Mouse (Mus musculus): ENCODE results near the gene Plekha4. TPM values are rescaled to one million over a fixed set of nuclear protein-coding genes. Genes with fewer than 3 reads are reported as not detected.
A peak's percentile ranks its signal among the peaks of the same experiment; 100 is the strongest.
"Not testable (repeated sequence)": the region's sequence is repeated elsewhere in the genome, so short reads cannot be mapped to it uniquely, and the experiment has no call there.

The Plekha4 gene
- total and polyA plus RNA-seq, 3 experiments, result 2.9 to 6.7 (median 3.2) TPM

GRCm38 (mm10) chr7:45526474-45527120, 467 bp downstream of the Plekha4 start:
- no peaks in the 10 kb centered on the region for H3K79me2 ChIP-seq (replicated peaks; ENCODE audit: control insufficient read depth, insufficient read depth, low read length)
- H3K36me3 ChIP-seq (ENCODE audit: control insufficient read depth, insufficient read depth, low read length), result peaks cover 9% of the 10 kb centered on the region
- TF ChIP-seq POLR2A (IDR thresholded peaks at IDR 0.05; ENCODE audit: insufficient read depth, low read depth, low read length), result no peak
- TF ChIP-seq CTCF (IDR thresholded peaks at IDR 0.05), result peak; percentile 72
- peak overlapping the region; percentile 99 for H3K27ac ChIP-seq
- H3K4me3 ChIP-seq, result peak overlapping the region; percentile 88
- H3K9ac ChIP-seq (ENCODE audit: low read depth, low read length), result peak overlapping the region; percentile 21
- no peaks in the 10 kb centered on the region for H3K27me3 ChIP-seq (ENCODE audit: control insufficient read depth, insufficient read depth, low read length)
- 21% methylated on average over 7 of the region's 7 CpGs for WGBS
- no peak for DNase-seq
- peaks cover 13% of the 10 kb centered on the region for H3K4me1 ChIP-seq (ENCODE audit: control insufficient read depth, insufficient read depth, low read length)
- intact Hi-C loops (cut with DNase I), result loop anchor here (5.0 kb wide), 1 partner anchor 176 kb away; no protein-coding TSS in a partner anchor

DNA sequence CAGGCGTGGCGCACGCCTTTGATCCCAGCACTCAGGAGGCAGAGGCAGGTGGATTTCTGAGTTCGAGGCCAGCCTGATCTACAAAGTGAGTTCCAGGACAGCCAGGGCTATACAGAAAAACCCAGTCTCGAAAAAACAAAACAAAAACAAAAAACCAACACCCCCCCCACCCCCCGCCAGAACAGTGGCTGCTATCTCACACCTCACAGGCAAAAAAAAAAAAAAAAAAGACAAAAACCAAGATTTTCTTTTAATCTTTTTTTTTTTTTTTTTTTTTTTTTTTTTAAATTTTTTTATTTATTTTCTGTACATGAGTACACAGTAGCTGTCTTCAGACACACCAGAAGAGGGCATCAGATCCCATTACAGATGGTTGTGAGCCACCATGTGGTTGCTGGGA, 1.0 kb downstream of the Plekha4 start:
- peaks cover 11% of the 10 kb centered on the region for H3K4me1 ChIP-seq (ENCODE audit: control insufficient read depth, insufficient read depth, low read length)
- H3K27ac ChIP-seq; H3K4me3 ChIP-seq; H3K27me3 ChIP-seq (ENCODE audit: control insufficient read depth, insufficient read depth, low read length); DNase-seq; H3K36me3 ChIP-seq (ENCODE audit: control insufficient read depth, insufficient read depth, low read length); H3K9ac ChIP-seq (ENCODE audit: low read depth, low read length); H3K79me2 ChIP-seq (replicated peaks; ENCODE audit: control insufficient read depth, insufficient read depth, low read length): not testable (repeated sequence)
- WGBS, result 85% methylated on average over 6 of the region's 6 CpGs
- intact Hi-C loops (cut with DNase I), result loop anchor here (5.0 kb wide), 1 partner anchor 175 kb away; no protein-coding TSS in a partner anchor

DNA sequence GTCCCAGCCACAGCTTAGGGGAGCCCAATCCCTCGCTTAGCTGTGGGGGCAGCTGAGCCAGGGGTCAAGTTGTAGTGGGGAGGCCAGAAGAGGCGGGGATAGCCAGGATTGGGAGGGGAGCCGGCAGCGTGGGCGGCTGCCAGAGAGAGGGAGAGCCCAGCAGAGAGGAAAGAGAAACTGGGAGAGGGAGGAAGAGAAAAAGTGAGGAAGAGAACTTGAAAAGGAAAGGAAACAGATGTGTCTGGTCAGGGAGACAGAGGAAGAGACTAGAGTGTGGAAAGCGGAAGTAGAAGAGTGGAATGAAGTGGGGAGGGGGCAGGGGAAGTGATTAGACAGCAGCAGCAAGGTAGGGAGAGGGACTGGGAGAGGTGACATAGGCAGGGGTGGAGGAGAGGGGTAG, 3.3 kb downstream of the Plekha4 start:
- TF ChIP-seq CTCF (IDR thresholded peaks at IDR 0.05), result no peak
- TF ChIP-seq EP300 (IDR thresholded peaks at IDR 0.05; ENCODE audit: insufficient read depth, low read depth, low read length), result no peak
- TF ChIP-seq POLR2A (IDR thresholded peaks at IDR 0.05; ENCODE audit: insufficient read depth, low read depth, low read length), result no peak
- no peak overlapping the region for H3K4me3 ChIP-seq
- H3K4me1 ChIP-seq (ENCODE audit: control insufficient read depth, insufficient read depth, low read length), result peaks cover under 1% of the 10 kb centered on the region; the same call in 1 of the 2 replicates
- 16% methylated on average over 6 of the region's 6 CpGs for WGBS
- intact Hi-C loops (cut with DNase I), result loop anchor here (5.0 kb wide), 1 partner anchor 173 kb away; no protein-coding TSS in a partner anchor
- H3K79me2 ChIP-seq (replicated peaks; ENCODE audit: control insufficient read depth, insufficient read depth, low read length), result no peaks in the 10 kb centered on the region
- H3K9ac ChIP-seq (ENCODE audit: low read depth, low read length), result no peak overlapping the region
- no peaks in the 10 kb centered on the region for H3K27me3 ChIP-seq (ENCODE audit: control insufficient read depth, insufficient read depth, low read length)
- no peaks in the 10 kb centered on the region for H3K36me3 ChIP-seq (ENCODE audit: control insufficient read depth, insufficient read depth, low read length)
- DNase-seq, result peak; percentile 40 to 57
- H3K27ac ChIP-seq, result no peak overlapping the region

GRCm38 (mm10) chr7:45530643-45531042, 4.5 kb downstream of the Plekha4 start:
- H3K27me3 ChIP-seq (ENCODE audit: control insufficient read depth, insufficient read depth, low read length), result no peaks in the 10 kb centered on the region
- no peak overlapping the region for H3K4me3 ChIP-seq
- DNase-seq, result peak in 1 of 2 experiments; percentile 42
- WGBS, result 41% methylated on average over 2 of the region's 2 CpGs
- H3K9ac ChIP-seq (ENCODE audit: low read depth, low read length), result no peak overlapping the region
- H3K4me1 ChIP-seq (ENCODE audit: control insufficient read depth, insufficient read depth, low read length), result no peaks in the 10 kb centered on the region
- no peak overlapping the region for H3K27ac ChIP-seq
- TF ChIP-seq POLR2A (IDR thresholded peaks at IDR 0.05; ENCODE audit: insufficient read depth, low read depth, low read length) (no peak), EP300 (IDR thresholded peaks at IDR 0.05; ENCODE audit: insufficient read depth, low read depth, low read length) (no peak), CTCF (IDR thresholded peaks at IDR 0.05) (no peak)
- H3K36me3 ChIP-seq (ENCODE audit: control insufficient read depth, insufficient read depth, low read length), result no peaks in the 10 kb centered on the region
- H3K79me2 ChIP-seq (replicated peaks; ENCODE audit: control insufficient read depth, insufficient read depth, low read length), result no peaks in the 10 kb centered on the region
- intact Hi-C loops (cut with DNase I), result no loop called here

GRCm38 (mm10) chr7:45535676-45536075, 9.5 kb downstream of the Plekha4 start:
- DNase-seq, result no peak
- H3K4me3 ChIP-seq, result no peak overlapping the region
- no peak overlapping the region for H3K9ac ChIP-seq (ENCODE audit: low read depth, low read length)
- no peaks in the 10 kb centered on the region for H3K27me3 ChIP-seq (ENCODE audit: control insufficient read depth, insufficient read depth, low read length)
- no peak overlapping the region for H3K27ac ChIP-seq
- intact Hi-C loops (cut with DNase I), result no loop called here
- TF ChIP-seq CTCF (IDR thresholded peaks at IDR 0.05) (no peak), POLR2A (IDR thresholded peaks at IDR 0.05; ENCODE audit: insufficient read depth, low read depth, low read length) (no peak), EP300 (IDR thresholded peaks at IDR 0.05; ENCODE audit: insufficient read depth, low read depth, low read length) (no peak)
- H3K4me1 ChIP-seq (ENCODE audit: control insufficient read depth, insufficient read depth, low read length), result no peaks in the 10 kb centered on the region
- no peaks in the 10 kb centered on the region for H3K36me3 ChIP-seq (ENCODE audit: control insufficient read depth, insufficient read depth, low read length)
- WGBS, result 83% methylated on average over 1 of the region's 1 CpGs
- H3K79me2 ChIP-seq (replicated peaks; ENCODE audit: control insufficient read depth, insufficient read depth, low read length), result no peaks in the 10 kb centered on the region

- intact Hi-C loops (cut with DNase I), result no loop called here
- no peak for DNase-seq
- 87% methylated on average over 10 of the region's 10 CpGs for WGBS
- Histone ChIP-seq H3K9ac (ENCODE audit: low read depth, low read length) (no peak overlapping the region), H3K4me1 (ENCODE audit: control insufficient read depth, insufficient read depth, low read length) (no peaks in the 10 kb centered on the region), H3K27ac (no peak overlapping the region), H3K4me3 (peak overlapping the region; percentile 58), H3K36me3 (ENCODE audit: control insufficient read depth, insufficient read depth, low read length) (no peaks in the 10 kb centered on the region), H3K27me3 (ENCODE audit: control insufficient read depth, insufficient read depth, low read length) (no peaks in the 10 kb centered on the region), H3K79me2 (replicated peaks; ENCODE audit: control insufficient read depth, insufficient read depth, low read length) (no peaks in the 10 kb centered on the region)
- no peak for TF ChIP-seq EP300 (IDR thresholded peaks at IDR 0.05; ENCODE audit: insufficient read depth, low read depth, low read length)
- TF ChIP-seq POLR2A (IDR thresholded peaks at IDR 0.05; ENCODE audit: insufficient read depth, low read depth, low read length), result no peak
These were observed 11.5 kb downstream of the Plekha4 start for GRCm38 (mm10) chr7:45537602-45538001.

All from heart, adult 2 months (tissue).